Mouse (Mus musculus) v-Abl transformed pro-B cells (cell line): ENCODE data around the gene Isoc2a.

Source experiments
- in situ Hi-C, 2 experiments: fragments of 400-800 bp; cut with MboI; formaldehyde crosslinking; loops; one replicate each; pipeline ENCODE4 v1.15.1; 2025; ENCODE audit not compliant: unreplicated experiment in 2 of 2

Isoc2a gene

GRCm38 (mm10) chr7:4915007-4915665, 38.2 kb downstream of the Isoc2a start, which contains the start of gene Zfp628:
Zfp628 (plus strand) TSS chr7:4915217.
- in situ Hi-C loops, result loop anchor here in 1 of 2 experiments (10.0 kb wide), 1 partner anchor 100 kb away; the partner anchor contains the start of gene Ube2s

- in situ Hi-C loops, result loop anchor here in 1 of 2 experiments (10.0 kb wide), 1 partner anchor 101 kb away; the partner anchor contains the start of gene Ube2s
Measured at GRCm38 (mm10) chr7:4915669-4916416, 38.9 kb downstream of the Isoc2a start.

GRCm38 (mm10) chr7:4917494-4917893, 40.5 kb downstream of the Isoc2a start:
- in situ Hi-C loops, result loop anchor here in 1 of 2 experiments (10.0 kb wide), 1 partner anchor 103 kb away; the partner anchor contains the start of gene Ube2s

- in situ Hi-C loops, result loop anchor here in 1 of 2 experiments (10.0 kb wide), 1 partner anchor 104 kb away; the partner anchor contains the start of gene Ube2s
Measured at GRCm38 (mm10) chr7:4918681-4919080, 41.7 kb downstream of the Isoc2a start.

- in situ Hi-C loops, result loop anchor here in 1 of 2 experiments (10.0 kb wide), 1 partner anchor 104 kb away; the partner anchor contains the start of gene Ube2s
Measured at GRCm38 (mm10) chr7:4919096-4919495, 42.1 kb downstream of the Isoc2a start.

GRCm38 (mm10) chr7:4919971-4920370, 43.0 kb downstream of the Isoc2a start:
- in situ Hi-C loops, result loop anchor here in 1 of 2 experiments (10.0 kb wide), 2 partner anchors 105 to 275 kb away; partner anchors contain the start of gene Ube2s

GRCm38 (mm10) chr7:4920496-4920895, 43.5 kb downstream of the Isoc2a start:
- in situ Hi-C loops, result loop anchor here in 1 of 2 experiments (10.0 kb wide), 1 partner anchor 276 kb away; no protein-coding TSS in a partner anchor

- in situ Hi-C loops, result loop anchor here in 1 of 2 experiments (10.0 kb wide), 1 partner anchor 276 kb away; no protein-coding TSS in a partner anchor
Measured at GRCm38 (mm10) chr7:4920976-4921823, 44.2 kb downstream of the Isoc2a start.

GRCm38 (mm10) chr7:4921824-4922482, 45.0 kb downstream of the Isoc2a start, which contains the start of gene Nat14:
Nat14 (plus strand) TSS chr7:4922028.
- in situ Hi-C loops, result loop anchor here in 1 of 2 experiments (10.0 kb wide), 1 partner anchor 277 kb away; no protein-coding TSS in a partner anchor

GRCm38 (mm10) chr7:4922508-4922907, 45.6 kb downstream of the Isoc2a start:
- in situ Hi-C loops, result loop anchor here in 1 of 2 experiments (10.0 kb wide), 1 partner anchor 278 kb away; no protein-coding TSS in a partner anchor

- in situ Hi-C loops, result loop anchor here in 1 of 2 experiments (10.0 kb wide), 1 partner anchor 278 kb away; no protein-coding TSS in a partner anchor
Measured at GRCm38 (mm10) chr7:4922931-4923565, 46.1 kb downstream of the Isoc2a start.

- in situ Hi-C loops, result loop anchor here in 1 of 2 experiments (10.0 kb wide), 1 partner anchor 279 kb away; no protein-coding TSS in a partner anchor
Measured at GRCm38 (mm10) chr7:4923586-4924364, 46.8 kb downstream of the Isoc2a start.

GRCm38 (mm10) chr7:4924483-4924882, 47.5 kb downstream of the Isoc2a start:
- in situ Hi-C loops, result loop anchor here in 1 of 2 experiments (10.0 kb wide), 1 partner anchor 280 kb away; no protein-coding TSS in a partner anchor

GRCm38 (mm10) chr7:4924891-4925301, 47.9 kb downstream of the Isoc2a start:
- in situ Hi-C loops, result loop anchor here (10.0 to 25.0 kb wide), 2 partner anchors 280 to 788 kb away; partner anchors contain the start of gene Leng8 (in 2 of the 2)

- in situ Hi-C loops, result loop anchor here (10.0 to 25.0 kb wide), 2 partner anchors 281 to 788 kb away; partner anchors contain the start of gene Leng8 (in 2 of the 2)
Measured at GRCm38 (mm10) chr7:4925441-4926381, 48.8 kb downstream of the Isoc2a start, which contains the start of gene Ssc5d. Ssc5d (plus strand) TSS chr7:4925785.

- in situ Hi-C loops, result loop anchor here (10.0 to 25.0 kb wide), 2 partner anchors 282 to 790 kb away; partner anchors contain the start of gene Leng8 (in 2 of the 2)
Measured at GRCm38 (mm10) chr7:4926849-4927248, 49.9 kb downstream of the Isoc2a start.
